Mouse (Mus musculus) heart, embryonic 13.5 days (tissue): ENCODE results near the gene Isoc2b. TPM values are rescaled to one million over a fixed set of nuclear protein-coding genes. Genes with fewer than 3 reads are reported as not detected.
"Not testable (repeated sequence)": the region's sequence is repeated elsewhere in the genome, so short reads cannot be mapped to it uniquely, and the experiment has no call there.

Experiments used
- ATAC-seq: fragments of 200-750 bp; cut with Nextera tagmentation; 2 replicates; pipeline ENCODE4 v1.8.0; 2017; ENCODE audit warnings: moderate TSS enrichment; ENCODE audit not compliant: insufficient number of reproducible peaks, low FRiP score, low TSS enrichment; ENCODE audit errors: extremely low read depth
- H3K27ac ChIP-seq: fragments of 300-500 bp; sonication (generic); replicated peaks from 2 replicates; pipeline ENCODE4 v1.5.1; 2015; ENCODE audit warnings: moderate library complexity, mild to moderate bottlenecking, inconsistent platforms
- H3K27me3 ChIP-seq: fragments of 300-500 bp; sonication (generic); replicated peaks from 2 replicates; pipeline ENCODE4 v1.6.1; 2015; ENCODE audit warnings: mild to moderate bottlenecking, inconsistent platforms
- H3K36me3 ChIP-seq: fragments of 300-500 bp; sonication (generic); 2 replicates; pipeline ENCODE4 v1.6.1; 2015; ENCODE audit warnings: mild to moderate bottlenecking, inconsistent platforms
- H3K4me1 ChIP-seq: fragments of 300-500 bp; sonication (generic); 2 replicates; pipeline ENCODE4 v1.6.1; 2015; ENCODE audit warnings: inconsistent platforms
- H3K4me2 ChIP-seq: fragments of 300-500 bp; sonication (generic); 2 replicates; pipeline ENCODE4 v1.6.1; 2015; ENCODE audit warnings: inconsistent platforms, mild to moderate bottlenecking, moderate library complexity
- H3K4me3 ChIP-seq: fragments of 300-500 bp; sonication (generic); 2 replicates; pipeline ENCODE4 v1.5.1; 2015; ENCODE audit warnings: moderate library complexity, mild to moderate bottlenecking, inconsistent platforms
- H3K9ac ChIP-seq: fragments of 300-500 bp; sonication (generic); 2 replicates; pipeline ENCODE4 v1.6.1; 2015; ENCODE audit warnings: inconsistent platforms, mild to moderate bottlenecking, moderate library complexity
- H3K9me3 ChIP-seq: fragments of 300-500 bp; sonication (generic); 2 replicates; pipeline ENCODE4 v1.6.1; 2016; ENCODE audit warnings: inconsistent platforms
- WGBS: fragments of 180-500 bp; shearing (Covaris S2); methylation state at CpG from one replicate; pipeline ENCODE4 v1.1.7; 2015; ENCODE audit warnings: mixed read lengths; 5-methylcytosine and 5-hydroxymethylcytosine counted together
- polyA plus RNA-seq: library from polyadenylated mRNA; unstranded; fragments of >200 nt; fragmentation: Nextera tagmentation; extraction: Ambion mirVana; gene quantifications from 2 replicates; pipeline ENCODE4 v1.2.1, GENCODE M21; 2015

Gene Isoc2b
- polyA plus RNA-seq, 1 experiment from 2014 or later, result 3.8 TPM

DNA sequence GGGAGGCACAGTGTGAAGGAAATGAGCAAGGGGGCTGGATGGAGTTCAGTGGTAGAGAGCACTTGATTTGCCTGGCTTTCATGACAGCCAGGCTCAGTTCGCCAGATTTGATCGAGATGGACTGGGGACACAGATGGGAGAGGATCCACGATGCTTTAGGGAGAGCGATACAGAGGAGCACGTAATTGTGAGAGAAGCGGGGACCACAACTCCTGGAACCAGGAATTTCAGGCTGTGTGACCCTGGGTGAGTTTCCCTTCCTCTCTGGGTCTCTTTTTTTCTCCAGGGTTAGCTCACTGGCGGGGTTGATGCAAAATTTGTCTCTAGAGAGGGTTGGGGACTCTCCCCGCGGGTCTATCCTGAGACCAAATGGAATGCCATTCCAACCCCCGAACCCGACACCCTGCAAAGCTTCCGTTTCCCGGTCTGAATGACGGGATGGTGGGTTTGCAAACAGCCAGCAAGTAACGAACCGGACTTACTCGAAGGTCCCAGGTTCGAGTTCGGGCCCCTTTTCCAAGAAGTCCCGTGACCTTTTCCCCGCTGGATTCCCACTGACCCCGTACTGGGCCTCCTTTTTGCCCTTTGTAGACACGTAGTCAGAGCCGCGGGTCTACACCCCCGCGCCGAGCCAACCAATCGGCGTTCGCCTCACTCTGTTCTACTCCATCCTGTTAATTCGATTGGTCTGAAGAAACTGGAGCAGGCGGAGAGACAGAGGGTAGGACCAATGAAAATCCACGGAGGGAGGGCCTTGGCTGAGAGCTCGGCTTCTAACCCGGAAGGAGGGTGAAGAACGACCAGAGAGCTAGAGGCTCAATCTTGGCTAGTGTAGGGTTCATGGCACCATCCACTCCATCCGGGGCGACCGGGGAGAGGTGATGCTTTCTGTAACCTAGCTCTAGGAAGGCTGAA, 4.2 kb downstream of the Isoc2b start:
- Histone ChIP-seq H3K27me3 (no peaks in the 10 kb centered on the region), H3K27ac (peak overlapping the region; percentile 75), H3K9me3 (0 out of 2 replicates have a peak, but pooled peaks cover 6% of the 10 kb centered on the region), H3K4me3 (peak overlapping the region; percentile 61), H3K4me1 (peaks cover 30% of the 10 kb centered on the region), H3K9ac (peak overlapping the region; percentile 85), H3K4me2 (peak overlapping the region; percentile 72), H3K36me3 (no peaks in the 10 kb centered on the region)
- 4% methylated on average over 40 of the region's 40 CpGs for WGBS
- peak; percentile 100 for ATAC-seq

DNA sequence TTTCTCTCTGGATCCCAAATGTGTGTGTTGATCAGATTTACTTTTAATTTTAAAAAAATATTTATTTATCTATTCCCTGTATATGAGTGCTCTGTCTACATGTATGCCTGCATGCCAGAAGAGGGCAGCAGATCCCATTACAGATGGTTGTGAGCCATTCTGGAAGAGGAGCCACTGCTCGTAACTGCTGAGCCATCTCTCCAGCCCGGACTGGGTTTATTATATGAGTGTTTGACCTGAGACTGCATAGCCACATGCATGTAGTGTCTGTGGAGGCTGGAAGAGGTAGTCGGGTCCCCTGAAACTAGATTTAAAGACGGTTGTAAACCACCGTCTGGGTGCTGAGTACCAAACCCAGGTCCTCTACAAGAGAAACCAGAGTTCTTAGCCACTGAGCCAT, 5.0 kb downstream of the Isoc2b start:
- 66% methylated on average over 5 of the region's 5 CpGs for WGBS
- peaks cover 30% of the 10 kb centered on the region for H3K4me1 ChIP-seq
- no peak overlapping the region; the same call in 1 of the 2 replicates for H3K9ac ChIP-seq
- H3K4me3 ChIP-seq, result peak overlapping the region; percentile 61
- H3K9me3 ChIP-seq, result 0 out of 2 replicates have a peak, but pooled peaks cover 6% of the 10 kb centered on the region
- no peak for ATAC-seq
- no peaks in the 10 kb centered on the region for H3K36me3 ChIP-seq
- H3K27ac ChIP-seq, result no peak overlapping the region
- no peaks in the 10 kb centered on the region for H3K27me3 ChIP-seq
- H3K4me2 ChIP-seq, result peak overlapping the region; percentile 72

DNA sequence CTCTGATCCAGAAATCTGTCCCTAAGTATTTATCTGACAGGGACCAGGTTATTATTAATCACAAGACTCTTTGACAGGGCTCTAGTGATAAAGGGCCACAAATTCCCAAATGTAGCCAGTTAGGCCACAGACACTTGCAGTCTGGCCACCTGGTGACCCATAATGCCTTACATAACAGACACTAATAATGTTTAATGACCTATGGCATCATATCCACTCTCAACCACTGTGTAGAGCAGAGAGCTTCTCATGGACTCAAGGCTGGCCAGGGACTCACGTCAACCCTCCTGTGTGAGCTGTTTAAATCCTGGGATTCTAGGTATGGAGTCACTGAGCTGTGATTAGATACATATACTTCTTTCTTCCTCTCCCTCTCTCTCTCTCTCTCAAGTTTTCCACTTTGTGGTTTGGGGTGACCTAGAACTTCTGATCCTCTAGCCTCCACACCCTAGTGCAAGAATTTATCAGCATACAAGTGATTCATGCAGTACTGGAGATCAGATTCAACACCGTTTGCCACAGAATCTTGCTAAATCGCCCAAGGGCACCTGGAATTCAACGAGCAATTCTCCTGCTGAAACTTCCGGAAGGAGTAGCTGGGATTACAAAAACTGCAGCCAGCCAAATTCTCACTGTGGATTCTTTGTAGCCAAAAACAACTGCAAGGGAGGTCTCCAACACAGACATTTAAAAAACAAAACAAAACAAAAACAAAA, 5.8 kb downstream of the Isoc2b start:
- Histone ChIP-seq H3K9me3 (0 out of 2 replicates have a peak, but pooled peaks cover 6% of the 10 kb centered on the region), H3K4me1 (peaks cover 30% of the 10 kb centered on the region), H3K27me3 (peaks cover 3% of the 10 kb centered on the region; the same call in 1 of the 2 replicates), H3K27ac (no peak overlapping the region; the same call in 1 of the 2 replicates), H3K36me3 (no peaks in the 10 kb centered on the region), H3K4me2 (no peak overlapping the region), H3K9ac (no peak overlapping the region), H3K4me3 (no peak overlapping the region)
- no peak for ATAC-seq
- 81% methylated on average over 5 of the region's 5 CpGs for WGBS

DNA sequence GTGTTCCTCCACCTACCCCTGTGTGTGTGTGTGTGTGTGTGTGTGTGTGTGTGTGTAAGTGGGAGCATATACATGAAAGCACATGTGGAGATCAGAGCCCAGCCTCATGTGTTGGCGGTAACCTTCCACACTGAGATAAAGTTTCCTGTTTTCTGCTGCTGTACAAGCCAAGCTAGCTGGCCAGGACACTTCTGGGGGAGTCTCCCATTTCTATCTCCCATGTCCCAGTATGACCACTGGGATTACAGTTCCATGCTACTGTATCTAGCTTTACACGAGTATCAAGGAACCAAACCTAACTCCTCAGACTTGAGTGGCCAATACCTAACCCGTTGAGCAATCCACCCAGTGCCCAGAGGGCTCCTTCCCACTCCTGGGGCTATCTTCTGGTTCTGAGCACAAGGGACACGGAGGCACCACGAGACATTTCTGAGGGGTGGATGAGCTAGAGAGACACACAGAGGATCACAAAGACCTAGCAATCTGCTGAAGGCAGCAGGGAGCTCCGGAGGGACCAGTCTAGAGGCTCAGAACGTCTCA, 6.4 kb downstream of the Isoc2b start:
- no peak for ATAC-seq
- no peak overlapping the region for H3K4me2 ChIP-seq
- H3K36me3 ChIP-seq, result no peaks in the 10 kb centered on the region
- WGBS, result 64% methylated on average over 7 of the region's 7 CpGs
- no peak overlapping the region for H3K4me3 ChIP-seq
- no peak overlapping the region for H3K9ac ChIP-seq
- H3K27me3 ChIP-seq, result peaks cover 9% of the 10 kb centered on the region; the same call in 1 of the 2 replicates
- peaks cover 30% of the 10 kb centered on the region for H3K4me1 ChIP-seq
- peak overlapping the region; percentile 39; the same call in 1 of the 2 replicates for H3K27ac ChIP-seq
- H3K9me3 ChIP-seq, result 0 out of 2 replicates have a peak, but pooled peaks cover 6% of the 10 kb centered on the region

DNA sequence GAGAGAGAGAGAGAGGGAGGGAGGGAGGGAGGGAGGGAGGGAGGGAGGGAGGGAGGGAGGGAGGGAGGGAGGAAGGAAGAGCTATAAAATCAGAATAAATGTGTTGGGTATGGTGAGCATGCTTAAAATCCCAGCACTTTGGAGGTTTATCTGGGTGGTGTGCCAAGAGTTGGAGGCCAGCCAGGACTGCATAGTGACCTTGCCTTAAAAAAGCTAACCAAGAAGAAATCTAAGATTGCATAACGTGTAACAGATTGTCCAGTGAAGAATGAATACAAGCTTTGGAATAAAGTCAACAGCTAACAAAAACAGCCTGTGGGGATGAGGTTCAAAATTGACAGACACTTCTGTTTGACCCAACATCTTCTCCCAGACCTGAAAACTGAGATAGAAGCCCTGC, 7.0 kb downstream of the Isoc2b start:
- Histone ChIP-seq H3K9ac (no peak overlapping the region), H3K4me1 (peaks cover 28% of the 10 kb centered on the region), H3K9me3 (0 out of 2 replicates have a peak, but pooled peaks cover 6% of the 10 kb centered on the region), H3K27ac (peak overlapping the region; percentile 39; the same call in 1 of the 2 replicates), H3K4me3 (no peak overlapping the region), H3K27me3 (peaks cover 14% of the 10 kb centered on the region; the same call in 1 of the 2 replicates), H3K36me3 (no peaks in the 10 kb centered on the region), H3K4me2 (no peak overlapping the region)
- ATAC-seq, result no peak
- WGBS, result 12% methylated on average over 1 of the region's 1 CpGs

DNA sequence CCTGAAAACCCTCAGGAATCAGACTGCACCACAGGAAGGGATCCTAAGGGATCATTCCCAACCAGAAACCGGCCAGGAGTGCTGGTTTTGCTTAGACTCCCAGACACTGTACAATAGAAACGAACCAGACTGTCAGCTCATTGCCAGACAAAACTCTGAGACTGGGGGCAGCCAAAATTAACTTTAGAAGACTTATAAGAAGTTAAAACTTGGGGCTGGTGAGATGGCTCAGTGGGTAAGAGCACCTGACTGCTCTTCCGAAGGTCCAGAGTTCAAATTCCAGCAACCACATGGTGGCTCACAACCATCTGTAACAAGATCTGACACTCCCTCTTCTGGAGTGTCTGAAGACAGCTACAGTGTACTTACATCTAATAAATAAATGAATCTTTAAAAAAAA, 9.1 kb downstream of the Isoc2b start:
- H3K4me2 ChIP-seq, ATAC-seq, H3K4me3 ChIP-seq, H3K36me3 ChIP-seq, H3K9me3 ChIP-seq, H3K27ac ChIP-seq, H3K9ac ChIP-seq: not testable (repeated sequence)
- Histone ChIP-seq H3K27me3 (peaks cover 31% of the 10 kb centered on the region), H3K4me1 (peaks cover 13% of the 10 kb centered on the region)
- WGBS, result 63% methylated on average over 3 of the region's 3 CpGs

DNA sequence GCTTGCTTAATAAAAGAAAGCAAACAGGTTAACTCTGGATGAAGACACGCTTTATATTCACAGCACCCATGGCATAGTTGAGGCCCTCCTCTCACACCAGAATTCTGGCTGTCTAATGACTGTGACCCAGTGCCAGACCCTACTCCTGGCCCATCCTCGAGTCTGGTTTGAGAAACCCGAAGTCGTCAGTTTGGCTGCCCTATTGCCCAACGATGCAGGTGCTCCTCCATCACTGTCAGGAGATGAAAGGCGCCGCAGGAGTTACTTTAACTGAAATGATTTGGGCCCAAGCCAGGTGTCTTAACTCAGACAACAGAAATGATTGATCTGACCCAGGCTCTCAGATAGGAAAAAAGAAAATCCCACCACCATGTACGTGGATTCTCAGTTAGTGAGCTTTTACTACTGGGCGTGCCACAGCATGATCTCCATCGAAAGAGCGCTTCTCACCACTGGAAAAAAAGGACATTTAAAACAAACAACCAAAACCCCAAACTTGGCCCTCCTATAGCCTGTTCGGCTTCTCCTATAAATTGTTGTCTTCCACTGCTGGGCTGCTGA, 10.6 kb downstream of the Isoc2b start:
- Histone ChIP-seq H3K4me3 (no peak overlapping the region), H3K27me3 (peaks cover 31% of the 10 kb centered on the region), H3K4me2 (no peak overlapping the region), H3K9me3 (no peaks in the 10 kb centered on the region), H3K27ac (no peak overlapping the region), H3K9ac (no peak overlapping the region), H3K4me1 (peaks cover 10% of the 10 kb centered on the region), H3K36me3 (no peaks in the 10 kb centered on the region)
- 73% methylated on average over 12 of the region's 12 CpGs for WGBS
- no peak for ATAC-seq

DNA sequence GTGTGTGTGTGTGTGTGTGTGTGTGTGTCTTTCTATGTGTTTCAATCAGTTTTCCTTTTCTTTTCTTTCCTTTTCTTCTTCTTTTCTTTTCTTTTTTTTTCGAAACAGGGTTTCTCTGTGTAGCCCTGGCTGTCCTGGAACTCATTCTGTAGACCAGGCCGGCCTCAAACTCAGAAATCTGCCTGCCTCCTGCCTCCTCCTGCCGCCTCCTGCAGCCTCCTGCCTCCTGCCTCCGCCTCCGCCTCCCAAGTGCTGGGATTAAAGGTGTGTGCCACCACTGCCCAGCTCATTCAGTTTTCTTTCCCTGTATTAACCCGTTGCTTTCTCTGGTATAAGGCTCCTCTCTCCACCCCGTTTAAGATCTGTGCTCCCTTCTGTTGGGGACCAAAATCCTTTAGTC, 12.7 kb downstream of the Isoc2b start:
- Histone ChIP-seq H3K4me2 (no peak overlapping the region), H3K36me3 (no peaks in the 10 kb centered on the region), H3K27me3 (peaks cover 31% of the 10 kb centered on the region), H3K27ac (no peak overlapping the region), H3K4me1 (no peaks in the 10 kb centered on the region), H3K4me3 (no peak overlapping the region), H3K9me3 (peaks cover 4% of the 10 kb centered on the region; the same call in 1 of the 2 replicates), H3K9ac (no peak overlapping the region)
- 57% methylated on average over 6 of the region's 7 CpGs for WGBS
- no peak for ATAC-seq

DNA sequence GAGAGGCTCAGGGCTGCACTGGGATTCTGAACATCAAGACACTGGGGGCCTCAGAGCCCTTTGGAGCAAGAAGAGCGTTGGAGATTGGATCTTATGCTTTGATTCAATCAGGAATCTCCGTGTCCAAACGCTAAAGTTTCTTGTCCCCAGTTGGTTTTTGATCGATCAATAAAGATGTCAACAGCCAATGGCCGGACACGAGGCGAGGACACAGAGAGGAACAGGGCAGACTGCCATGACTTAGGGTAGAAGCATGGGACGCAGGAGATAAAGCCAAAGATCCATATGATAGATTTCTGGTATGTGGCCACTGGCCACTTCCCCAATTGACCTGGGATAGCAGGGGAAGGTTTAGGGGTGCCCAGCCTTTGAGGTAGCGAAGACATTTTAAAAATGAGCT, 13.6 kb downstream of the Isoc2b start:
- 82% methylated on average over 9 of the region's 9 CpGs for WGBS
- no peak for ATAC-seq
- Histone ChIP-seq H3K9me3 (peaks cover 4% of the 10 kb centered on the region; the same call in 1 of the 2 replicates), H3K36me3 (no peaks in the 10 kb centered on the region), H3K27me3 (peaks cover 31% of the 10 kb centered on the region), H3K4me1 (no peaks in the 10 kb centered on the region), H3K4me2 (no peak overlapping the region), H3K27ac (no peak overlapping the region), H3K9ac (no peak overlapping the region), H3K4me3 (no peak overlapping the region)

DNA sequence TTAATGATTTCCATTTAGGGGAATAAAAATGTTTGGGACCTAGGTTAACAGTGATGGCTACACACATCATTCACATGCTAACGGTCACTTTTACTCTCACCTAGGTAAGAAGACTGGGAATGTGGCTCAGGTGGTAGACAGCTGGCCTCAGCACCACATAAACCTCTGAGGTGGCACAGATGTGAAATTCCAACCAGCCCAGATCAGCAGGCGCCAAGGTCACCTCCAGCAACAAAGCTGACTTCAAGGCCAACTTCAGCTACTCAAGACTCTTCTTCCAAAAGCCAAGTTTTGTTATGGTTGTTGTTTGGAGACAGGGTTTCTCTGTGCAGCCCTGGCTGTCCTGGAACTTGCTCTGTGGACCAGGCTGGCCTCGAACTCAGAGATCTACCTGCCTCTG, 16.4 kb downstream of the Isoc2b start:
- Histone ChIP-seq H3K4me2 (no peak overlapping the region), H3K9ac (no peak overlapping the region), H3K36me3 (no peaks in the 10 kb centered on the region), H3K4me1 (no peaks in the 10 kb centered on the region), H3K27ac (no peak overlapping the region), H3K27me3 (peaks cover 44% of the 10 kb centered on the region), H3K4me3 (no peak overlapping the region), H3K9me3 (peaks cover 4% of the 10 kb centered on the region; the same call in 1 of the 2 replicates)
- 69% methylated on average over 3 of the region's 3 CpGs for WGBS
- no peak for ATAC-seq

DNA sequence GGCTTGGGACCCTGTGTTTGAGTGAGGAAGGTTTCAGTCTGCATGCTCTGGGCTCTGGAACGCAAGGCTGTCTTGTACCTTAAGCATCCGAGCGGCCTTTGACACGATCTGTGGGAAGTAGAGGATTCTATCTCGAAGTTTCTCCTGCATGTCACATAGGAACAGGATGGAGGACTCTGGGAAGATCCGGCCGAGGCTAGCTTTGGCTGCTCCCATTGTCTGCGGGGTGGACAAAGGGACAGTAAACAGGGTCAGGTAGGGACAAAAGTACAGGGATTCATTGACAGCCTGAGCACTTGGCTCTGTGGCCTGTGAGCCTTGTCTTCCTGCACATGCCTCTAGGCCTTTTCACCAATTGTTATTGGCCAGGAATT, 18.8 kb downstream of the Isoc2b start:
- 72% methylated on average over 8 of the region's 8 CpGs for WGBS
- Histone ChIP-seq H3K27ac (no peak overlapping the region), H3K27me3 (peaks cover 47% of the 10 kb centered on the region), H3K4me2 (no peak overlapping the region), H3K4me3 (no peak overlapping the region), H3K36me3 (no peaks in the 10 kb centered on the region), H3K9me3 (peaks cover 9% of the 10 kb centered on the region; the same call in 1 of the 2 replicates), H3K4me1 (no peaks in the 10 kb centered on the region), H3K9ac (no peak overlapping the region)
- ATAC-seq, result no peak
